Mouse (Mus musculus) left cerebral cortex, postnatal 14 days (tissue): ENCODE results near the gene Abca5. TPM values are rescaled to one million over a fixed set of nuclear protein-coding genes. Genes with fewer than 3 reads are reported as not detected.
A peak's percentile ranks its signal among the peaks of the same experiment; 100 is the strongest.
"Not testable (repeated sequence)": the region's sequence is repeated elsewhere in the genome, so short reads cannot be mapped to it uniquely, and the experiment has no call there.

ENCODE experiments used
- DNase-seq, 2 experiments: peaks; one replicate each; pipeline ENCODE4 v3.0.0; 2021 to 2022; ENCODE audit warnings: low spot score in 2 of 2, mixed read lengths in 1 of 2
- intact Hi-C: fragments of 180-260 bp; cut with DNase I; formaldehyde crosslinking; loops from one replicate; pipeline ENCODE4 v1.15.1; 2025
- long read RNA-seq, 2 experiments: library from polyadenylated mRNA; stranded (forward); transcript quantifications; one replicate each; pipeline ENCODE4 v2.0.0; 2021
- total RNA-seq, 2 experiments: library from RNA; stranded (reverse); gene quantifications; 2 replicates each; pipeline ENCODE4 v1.2.3; 2021

Gene Abca5
- total RNA-seq: 10 to 100 TPM; 36.2 to 38.6 TPM
- long read RNA-seq, experiment 1, partial matches to known transcripts: 3 of 5 reads
- long read RNA-seq, experiment 1, other reads (novel, unspliced or antisense): 1 of 5 reads
- long read RNA-seq, experiment 2, full-length matches to known transcripts: 4 of 8 reads
- long read RNA-seq, experiment 2, partial matches to known transcripts: 1 of 8 reads
- long read RNA-seq, experiment 2, other reads (novel, unspliced or antisense): 3 of 8 reads

DNA sequence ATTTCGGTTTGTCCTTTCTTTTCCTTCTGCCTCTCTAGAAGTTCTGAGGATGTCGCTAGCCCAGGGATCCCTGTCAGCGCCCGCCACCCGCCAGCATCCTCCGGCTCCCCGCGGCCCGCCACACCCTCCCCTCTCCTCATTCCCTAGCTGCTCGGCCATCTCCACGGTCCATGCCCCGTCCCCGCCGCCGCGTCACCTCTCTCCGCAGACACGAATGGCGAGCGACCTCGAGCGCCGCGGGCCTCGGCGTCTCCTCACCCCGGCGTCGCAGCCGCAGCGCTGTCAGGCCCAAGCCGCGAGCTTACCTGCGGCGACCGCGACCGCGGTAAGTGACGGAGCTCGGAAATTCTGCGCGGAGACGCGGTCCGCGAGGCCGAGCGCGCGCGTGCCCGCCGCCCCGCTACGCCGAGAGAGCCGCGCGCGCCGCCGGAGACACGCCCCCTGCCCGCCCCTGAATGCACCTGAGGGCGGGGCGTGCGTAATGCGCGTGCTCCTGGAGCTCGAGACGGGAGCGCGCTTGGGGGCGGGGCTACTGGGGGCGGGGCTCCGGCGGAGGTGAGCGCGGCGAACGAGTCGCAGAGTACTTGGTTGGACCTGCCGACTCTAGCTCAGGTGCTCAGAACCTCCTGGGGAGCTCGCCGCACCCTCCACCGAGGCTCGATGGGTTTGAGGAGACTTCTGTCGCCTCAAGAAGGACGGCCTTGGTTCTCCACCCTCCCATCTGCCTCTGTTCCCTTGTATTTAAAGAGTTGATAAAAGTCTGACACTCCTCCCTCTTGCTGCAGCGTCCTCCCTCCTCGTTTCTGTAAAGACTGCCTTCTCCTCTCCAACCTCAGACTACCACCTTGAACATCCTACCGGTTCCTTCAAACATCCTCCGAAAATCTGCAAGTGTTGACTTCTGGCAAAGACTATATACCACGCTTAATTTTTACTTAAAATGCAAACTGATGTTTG lies at the start of gene Abca5:
TSS of gene Abca5 (minus strand) at position 428 of the 957 bp plus-strand sequence.
- intact Hi-C loops: no loop called here
- peak; percentile 87 to 90 for DNase-seq

DNA sequence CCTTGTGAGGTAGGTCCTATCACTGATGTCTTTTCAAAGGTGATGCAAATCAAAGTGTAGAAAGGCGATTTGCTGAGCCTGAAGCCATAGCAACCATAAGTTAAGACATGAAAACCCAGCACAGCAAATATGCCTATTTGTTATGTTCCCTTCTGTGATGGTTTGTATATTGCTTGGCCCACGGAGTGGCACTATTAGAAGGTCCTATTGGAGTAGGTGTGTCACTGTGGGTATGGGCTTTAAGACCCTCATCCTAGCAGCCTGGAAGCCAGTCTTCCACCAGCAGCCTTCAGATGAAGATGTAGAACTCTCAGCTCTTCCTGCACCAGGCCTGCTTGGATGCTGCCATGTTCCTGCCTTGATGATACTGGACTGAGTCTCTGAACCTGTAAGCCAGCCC lies 48.0 kb upstream of the Abca5 start:
- intact Hi-C loops: no loop called here

DNA sequence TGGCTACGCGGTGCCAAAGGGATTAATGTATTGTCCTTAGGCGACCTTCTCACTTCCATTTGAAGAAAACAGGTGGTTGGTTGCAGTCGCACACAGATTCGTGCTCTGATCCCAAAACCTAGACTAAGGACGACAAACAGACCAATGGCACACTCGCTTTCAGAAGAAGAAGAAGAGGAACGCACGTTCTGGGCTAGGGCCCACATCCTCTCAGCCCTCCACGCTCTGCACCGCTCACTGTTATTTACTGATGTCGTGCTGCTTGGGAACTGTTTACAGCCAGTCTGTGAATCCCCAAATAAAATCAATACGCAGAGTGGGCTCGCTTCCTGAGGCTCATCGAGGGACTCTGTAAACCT lies 42.8 kb upstream of the Abca5 start:
- intact Hi-C loops: no loop called here
- no peak for DNase-seq

More for the DNA sequence above, 48.0 kb upstream of the Abca5 start:
- no peak for DNase-seq

DNA sequence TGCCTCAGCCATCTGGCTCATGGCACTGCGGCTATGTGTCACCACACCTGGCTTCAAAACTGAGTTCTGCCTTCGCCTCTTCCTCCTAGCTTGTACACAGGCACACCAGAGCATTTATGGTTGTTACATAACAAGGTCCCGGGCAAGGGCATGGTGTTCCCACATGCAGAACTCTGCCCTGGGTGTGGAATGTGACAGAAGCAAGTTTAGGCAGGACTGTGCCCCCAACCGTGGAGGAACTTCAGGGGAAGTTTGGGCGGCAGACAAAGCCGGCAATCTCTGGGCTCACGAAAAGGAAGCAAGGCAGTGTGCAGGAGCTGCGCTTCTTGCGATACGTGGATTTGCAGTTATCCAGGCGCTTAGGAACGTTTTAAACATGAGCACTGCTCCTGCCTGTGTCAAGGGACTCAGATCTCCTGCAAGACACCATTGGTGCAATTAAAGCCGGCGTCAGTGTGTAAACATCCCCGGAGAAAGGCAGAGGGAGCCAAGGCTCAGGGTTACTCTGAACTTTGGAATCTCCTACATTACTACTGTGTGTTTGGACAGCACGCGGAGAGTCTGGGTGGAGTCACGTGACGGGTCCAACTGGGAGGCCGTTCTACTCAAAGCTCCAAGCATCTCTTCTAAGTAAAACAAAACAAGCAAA lies 42.3 kb upstream of the Abca5 start:
- DNase-seq: peak; percentile 42 to 53
- intact Hi-C loops: no loop called here

DNA sequence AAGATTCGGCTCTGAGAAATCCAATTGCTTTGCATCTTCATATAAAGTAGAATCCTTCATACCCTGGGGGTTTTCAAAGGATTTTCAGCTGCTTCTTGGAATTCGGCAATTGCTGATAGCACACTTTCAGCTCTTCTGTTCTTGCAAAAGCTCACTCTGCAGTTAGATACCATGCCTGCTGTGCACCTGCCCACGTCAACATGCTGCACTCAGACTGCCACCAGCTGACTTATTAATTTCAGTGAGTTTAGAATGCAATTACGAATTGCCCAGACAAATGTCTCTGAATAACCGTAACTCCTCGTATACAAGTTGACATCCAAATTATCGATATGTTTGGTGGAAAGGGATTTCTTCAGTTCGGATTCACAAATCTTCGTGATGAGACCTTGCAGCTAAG lies 36.5 kb upstream of the Abca5 start:
- DNase-seq: no peak
- intact Hi-C loops: no loop called here

DNA sequence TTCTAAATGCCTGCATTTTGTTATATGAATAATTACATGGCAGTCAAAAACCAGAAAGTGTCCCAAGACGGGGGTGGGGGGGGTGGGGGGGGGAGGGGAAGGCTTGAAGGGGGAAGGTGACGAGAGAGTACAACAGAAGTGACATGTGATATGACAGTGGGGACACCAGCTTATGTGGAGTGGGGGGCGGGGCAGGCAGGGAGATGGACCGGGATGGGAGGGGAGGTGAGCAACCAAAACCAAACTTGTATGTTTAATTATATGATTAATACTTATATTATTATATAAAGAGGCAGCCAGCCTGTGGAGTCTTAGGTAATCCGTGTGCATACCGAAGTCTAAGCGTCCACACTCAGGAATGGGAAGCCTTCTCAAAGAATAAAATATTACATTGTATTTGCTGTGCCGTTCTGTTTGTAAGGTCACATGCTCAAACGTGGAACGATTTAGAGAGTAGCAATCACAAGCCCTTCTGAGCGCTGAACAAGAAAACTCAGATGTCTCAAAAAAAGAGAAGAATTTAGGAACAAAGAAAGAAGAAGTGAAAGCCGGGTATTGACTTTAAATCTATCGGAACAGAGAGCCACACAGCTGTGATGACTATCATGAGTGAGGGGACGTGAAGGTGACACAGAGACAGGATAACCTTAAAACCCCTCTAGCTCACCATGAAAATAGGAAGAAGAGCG lies 34.9 kb upstream of the Abca5 start:
- no peak for DNase-seq
- intact Hi-C loops: no loop called here

DNA sequence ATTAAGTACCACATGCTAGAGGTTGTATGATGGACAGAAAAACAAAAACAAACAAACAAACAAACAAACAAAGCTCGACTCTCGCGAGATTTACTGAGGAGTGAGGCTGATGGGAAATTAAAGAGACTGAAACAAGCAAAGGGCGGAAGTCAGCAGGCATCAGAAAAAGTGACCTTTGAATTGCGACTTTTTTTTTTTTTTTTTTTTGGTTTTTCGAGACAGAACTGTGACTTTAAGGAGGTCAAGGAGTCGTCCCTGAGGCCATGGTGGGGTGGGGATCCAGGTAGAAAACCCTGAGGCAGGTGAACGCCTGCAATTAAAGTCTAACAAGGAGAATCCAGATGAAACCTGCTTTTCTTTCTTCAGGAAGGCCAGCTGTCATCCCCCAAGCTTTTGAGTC lies 34.3 kb upstream of the Abca5 start:
- DNase-seq: no peak
- intact Hi-C loops: no loop called here

DNA sequence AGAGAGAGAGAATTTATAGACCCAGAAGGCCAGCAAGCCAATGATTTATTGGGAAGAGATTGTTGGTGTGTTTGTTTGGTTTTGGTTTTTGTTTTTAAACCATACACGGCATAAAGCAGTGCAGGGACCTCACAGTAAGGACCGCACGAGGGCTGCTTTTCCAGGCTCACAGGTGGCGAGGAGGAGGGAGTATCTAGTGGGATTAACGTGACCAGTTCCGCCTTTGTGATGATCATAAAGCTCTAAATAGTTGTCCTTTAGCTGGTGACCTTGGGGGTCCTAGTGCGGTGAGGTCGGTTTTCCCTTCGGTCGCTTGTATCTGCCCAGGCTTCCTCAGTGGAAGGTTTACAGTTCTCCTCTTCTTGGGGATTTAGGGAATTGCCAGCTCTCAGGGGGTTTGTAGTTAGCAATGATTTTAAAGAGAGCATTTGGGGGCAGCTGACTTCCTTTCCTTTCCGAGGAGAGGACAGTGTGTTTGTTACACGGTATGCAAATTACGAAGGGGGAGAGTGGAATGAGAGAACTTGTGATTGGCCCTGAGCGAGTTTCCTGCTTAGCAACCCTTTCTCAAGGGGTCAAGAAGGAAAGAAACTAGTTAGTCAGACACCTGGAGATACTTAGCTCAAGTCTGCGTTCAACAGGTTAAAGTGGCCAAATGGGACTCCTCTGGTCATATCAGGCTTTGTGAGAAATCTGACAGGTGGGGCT lies 31.9 kb upstream of the Abca5 start:
- DNase-seq: no peak
- intact Hi-C loops: loop anchor here (5.0 kb wide), 1 partner anchor 128 kb away; no protein-coding TSS in a partner anchor

DNA sequence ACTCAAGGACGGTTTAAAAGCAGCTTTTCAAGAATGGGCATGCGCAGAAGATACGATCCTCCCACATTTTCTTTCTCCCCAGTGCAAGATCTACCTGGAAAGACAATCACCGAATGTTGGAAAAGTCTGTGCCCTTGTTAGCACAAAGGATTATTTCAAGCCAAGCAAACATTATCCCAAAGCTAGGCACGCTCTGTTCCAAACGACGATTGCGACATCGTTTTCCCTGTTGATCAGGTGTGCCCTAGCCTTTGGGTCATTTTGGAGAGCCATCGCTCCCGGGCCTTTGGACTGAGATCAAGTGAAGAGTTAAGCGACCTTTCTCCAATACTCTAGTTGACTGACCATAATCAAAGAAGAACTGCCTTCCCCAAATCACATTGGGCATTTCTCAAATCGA lies 30.1 kb upstream of the Abca5 start:
- no peak for DNase-seq
- intact Hi-C loops: loop anchor here (5.0 kb wide), 1 partner anchor 130 kb away; no protein-coding TSS in a partner anchor

DNA sequence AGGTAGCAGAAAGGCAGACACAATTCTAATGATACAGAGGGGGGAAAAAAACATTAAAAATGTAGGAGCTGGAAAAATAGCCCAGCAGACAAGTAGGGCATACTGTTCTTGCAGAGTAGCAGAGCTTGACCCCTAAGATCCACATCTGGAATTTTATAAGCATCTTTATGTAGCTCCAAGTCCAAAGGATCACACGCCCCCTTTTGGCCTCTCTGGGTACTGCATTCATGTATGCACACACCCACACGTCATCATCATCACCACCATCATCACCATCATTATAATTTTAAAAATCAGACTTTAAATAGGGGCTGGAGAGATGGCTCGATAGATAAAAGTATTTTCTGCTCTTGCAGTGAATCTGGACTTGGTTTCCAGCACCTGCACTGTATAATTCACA lies 29.4 kb upstream of the Abca5 start:
- intact Hi-C loops: loop anchor here (5.0 kb wide), 1 partner anchor 130 kb away; no protein-coding TSS in a partner anchor

DNA sequence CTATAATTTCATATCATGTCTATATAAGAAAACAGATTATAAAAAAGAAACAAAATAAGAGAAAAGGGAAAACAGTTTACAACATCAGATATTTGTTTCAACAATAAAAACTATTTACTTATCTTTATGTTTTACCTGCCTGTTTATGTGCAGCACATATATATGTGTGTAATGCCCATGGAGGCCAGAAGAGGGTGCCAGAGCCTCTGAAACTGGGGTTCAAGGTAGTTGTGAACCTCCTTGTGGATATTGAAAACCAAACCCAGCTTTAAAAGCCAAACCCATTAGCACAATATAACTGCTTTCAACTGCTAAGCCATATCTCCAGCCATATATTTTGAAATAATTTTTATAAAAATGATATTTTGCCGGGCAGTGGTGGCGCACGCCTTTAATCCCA lies 27.5 kb upstream of the Abca5 start:
- DNase-seq: peak; percentile 30 to 41
- intact Hi-C loops: loop anchor here (5.0 kb wide), 1 partner anchor 132 kb away; no protein-coding TSS in a partner anchor

More for the DNA sequence above, 29.4 kb upstream of the Abca5 start:
- no peak for DNase-seq

DNA sequence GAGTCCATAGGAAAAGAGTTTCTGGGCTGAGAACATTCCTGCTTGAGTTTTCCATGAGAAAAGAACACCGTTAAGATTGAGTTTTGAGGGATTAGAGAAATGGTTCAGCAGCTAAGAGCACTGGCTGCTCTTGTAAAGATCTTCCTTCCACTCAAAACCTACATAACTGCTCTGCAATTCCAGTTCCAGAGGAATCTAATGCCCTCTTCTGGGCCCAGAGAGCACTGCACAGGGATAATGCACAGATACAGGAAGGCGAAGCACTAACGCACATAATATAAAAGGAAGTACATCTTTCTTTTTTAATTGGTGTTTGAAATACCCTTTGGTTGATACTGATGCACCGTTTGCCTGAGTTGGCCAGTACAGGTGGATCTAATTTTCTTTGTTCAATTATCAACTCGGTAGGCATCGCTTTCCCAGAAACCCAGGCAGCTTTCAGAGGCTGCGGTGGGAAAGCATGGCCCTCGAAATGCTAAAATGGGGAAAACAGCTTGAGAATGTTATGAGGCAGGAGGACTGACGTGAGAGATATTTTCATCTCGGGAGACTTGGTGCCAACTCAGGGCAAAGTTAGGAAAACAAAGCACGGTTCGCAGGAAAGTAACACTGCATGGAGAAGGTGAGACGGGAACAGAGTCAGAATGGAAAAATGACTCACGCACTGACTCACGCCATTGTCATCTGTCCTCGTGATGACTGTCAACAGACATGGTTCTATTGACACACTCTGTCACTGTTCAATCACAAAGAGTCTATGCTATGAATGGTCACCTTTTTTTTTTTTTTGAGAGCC lies 20.4 kb upstream of the Abca5 start:
- DNase-seq: peak; percentile 63 to 70
- intact Hi-C loops: loop anchor here (5.0 kb wide), 1 partner anchor 124 kb away; no protein-coding TSS in a partner anchor

DNA sequence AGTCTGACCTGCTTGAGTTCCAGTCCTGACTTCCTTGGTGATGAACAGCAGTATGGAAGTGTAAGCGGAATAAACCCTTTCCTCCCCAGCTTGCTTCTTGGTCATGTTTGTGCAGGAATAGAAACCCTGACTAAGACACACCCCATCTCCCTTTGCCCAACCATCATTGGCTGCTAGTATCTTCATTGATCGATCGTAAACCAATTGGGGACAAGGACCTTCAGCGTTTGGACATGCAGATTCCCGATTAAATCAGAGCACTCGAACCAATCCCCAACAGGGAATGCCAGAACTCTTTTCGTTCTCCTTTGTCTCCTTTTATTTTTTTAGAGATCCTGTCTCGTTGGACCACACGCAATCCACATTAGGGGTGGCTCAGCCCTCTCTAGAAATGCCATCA lies 17.6 kb upstream of the Abca5 start:
- intact Hi-C loops: loop anchor here (5.0 kb wide), 1 partner anchor 127 kb away; no protein-coding TSS in a partner anchor
- DNase-seq: not testable (repeated sequence)

DNA sequence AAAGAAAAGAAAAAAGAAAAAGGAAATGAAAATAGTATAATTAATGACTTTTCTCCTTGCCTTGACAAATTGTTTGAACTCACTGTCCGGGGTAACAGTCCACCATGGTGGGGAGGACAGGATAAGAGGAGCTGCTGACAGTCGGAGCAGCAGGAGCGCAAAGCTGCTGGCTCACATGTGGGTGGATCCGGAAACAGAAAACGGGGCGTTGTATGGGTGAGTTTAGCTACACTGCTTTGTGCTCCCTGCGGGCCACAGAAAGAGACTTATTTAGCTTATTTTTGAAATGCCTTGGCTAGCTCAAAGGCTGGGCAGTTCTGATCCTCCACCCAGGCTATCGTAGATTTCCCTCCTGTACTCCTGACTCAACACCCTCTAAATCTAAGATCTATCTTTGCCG lies 16.7 kb upstream of the Abca5 start:
- peak in 1 of 2 experiments; percentile 21 for DNase-seq
- intact Hi-C loops: no loop called here

DNA sequence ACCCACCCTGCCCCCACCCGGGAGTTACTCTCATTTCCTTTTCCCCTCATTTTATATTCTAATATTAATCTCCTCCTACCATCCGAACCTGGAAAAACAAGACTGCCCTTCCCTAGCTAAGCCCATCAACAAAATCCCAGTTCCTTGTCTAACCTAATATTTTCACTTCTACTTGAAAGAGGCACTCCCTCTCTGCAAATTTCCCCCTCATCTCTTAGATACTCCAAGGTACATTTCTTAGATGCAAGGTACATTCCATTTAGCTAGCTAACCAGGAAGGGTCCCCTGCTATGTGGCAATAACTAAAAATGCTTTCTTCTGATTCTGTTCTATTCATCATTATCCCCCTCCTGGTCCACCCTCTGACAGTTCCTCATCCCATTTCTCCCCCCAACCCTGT lies 10.7 kb upstream of the Abca5 start:
- no peak for DNase-seq
- intact Hi-C loops: no loop called here

DNA sequence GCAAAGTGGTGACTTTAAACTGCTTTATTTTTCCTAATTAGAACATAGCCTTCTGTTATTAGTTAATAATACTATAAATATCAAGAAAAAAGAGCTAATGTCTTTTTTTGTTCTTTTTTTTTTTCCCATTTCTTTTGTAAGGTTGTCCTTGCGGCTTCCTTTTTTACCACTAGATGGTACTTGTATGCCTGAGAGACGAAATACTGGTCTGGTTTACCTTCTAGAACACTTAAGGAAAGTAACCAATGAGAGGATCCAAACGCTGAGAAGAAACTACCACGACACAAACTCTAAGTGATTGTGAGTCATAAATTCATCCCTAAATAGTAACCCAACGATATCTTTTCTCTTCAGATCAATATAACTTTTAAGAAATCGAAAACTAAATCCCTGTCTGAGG lies 10.3 kb upstream of the Abca5 start:
- intact Hi-C loops: no loop called here
- DNase-seq: no peak

DNA sequence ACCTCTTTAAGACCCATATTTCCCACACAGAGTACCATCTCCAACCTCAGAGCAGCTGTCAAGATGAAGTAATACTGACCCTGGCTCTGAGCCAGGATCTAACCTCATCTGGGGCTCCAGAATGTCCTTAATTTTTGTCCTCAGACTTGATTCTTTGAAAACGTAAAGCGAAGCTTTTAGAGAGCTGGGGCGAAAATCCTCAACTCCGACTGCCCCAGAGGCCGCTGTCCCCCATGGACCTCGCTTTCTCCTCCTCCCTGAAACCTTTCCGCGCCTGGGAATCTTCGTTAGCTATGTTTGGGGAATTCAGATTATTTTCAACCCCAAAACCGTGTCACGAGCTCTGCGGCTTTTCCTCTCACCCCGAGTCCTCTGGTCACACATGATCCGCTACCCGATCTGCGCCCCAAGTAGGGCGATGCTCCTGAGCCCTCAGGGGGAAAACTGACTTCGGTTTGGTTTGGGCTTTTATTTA lies 665 bp downstream of the Abca5 start:
- intact Hi-C loops: no loop called here
- peak; percentile 9 to 16 for DNase-seq

DNA sequence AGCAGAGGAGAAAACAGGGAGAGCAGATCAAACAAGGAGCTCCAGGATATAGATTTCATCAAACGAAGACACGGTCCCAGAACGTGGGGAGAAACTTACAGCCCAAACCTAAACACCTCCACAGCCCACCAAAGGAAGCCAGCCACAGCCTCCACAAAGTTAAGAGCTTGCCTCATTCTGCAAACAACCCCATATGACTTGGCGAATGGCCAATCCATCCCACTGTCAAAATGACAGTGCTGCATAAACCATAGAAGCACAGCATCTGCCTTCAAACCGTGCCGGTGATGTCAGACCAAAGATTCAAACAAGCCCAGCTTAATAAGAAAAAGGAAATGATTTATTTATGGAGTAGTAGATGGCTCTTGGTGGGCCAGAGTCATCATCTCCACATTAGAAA lies 7.4 kb downstream of the Abca5 start:
- intact Hi-C loops: no loop called here
- DNase-seq: peak; percentile 40 to 59
